Mouse (Mus musculus) heart, adult 18-20 months (tissue): ENCODE results near the gene Cfap157. TPM values are rescaled to one million over a fixed set of nuclear protein-coding genes. Genes with fewer than 3 reads are reported as not detected.
A peak's percentile ranks its signal among the peaks of the same experiment; 100 is the strongest.

ENCODE experiments used
- DNase-seq, 2 experiments: peaks; one replicate each; pipeline ENCODE4 v3.0.0; 2021 to 2022; ENCODE audit warnings: mixed read lengths in 1 of 2
- total RNA-seq, 2 experiments: library from RNA; stranded (reverse); gene quantifications; 2 replicates each; pipeline ENCODE4 v1.2.3; 2021

Gene Cfap157
- total RNA-seq, 2 experiments from 2014 or later, result not detected

GRCm38 (mm10) chr2:32750199-32750598, 34.0 kb downstream of the Cfap157 start:
- DNase-seq, result no peak

- DNase-seq, result no peak
Measured at GRCm38 (mm10) chr2:32749082-32749481, 35.1 kb downstream of the Cfap157 start.

- DNase-seq, result no peak
Measured at GRCm38 (mm10) chr2:32744272-32744982, 39.8 kb downstream of the Cfap157 start.

- no peak for DNase-seq
Measured at GRCm38 (mm10) chr2:32742173-32742531, 42.1 kb downstream of the Cfap157 start.

GRCm38 (mm10) chr2:32741273-32742172, 42.7 kb downstream of the Cfap157 start:
- DNase-seq, result peak in 1 of 2 experiments; percentile 68

GRCm38 (mm10) chr2:32740916-32741272, 43.3 kb downstream of the Cfap157 start, which contains the start of gene 6330409D20Rik:
Gene 6330409D20Rik (minus strand): TSS chr2:32741016.
- DNase-seq, result no peak

- DNase-seq, result no peak
Measured at GRCm38 (mm10) chr2:32739311-32739710, 44.9 kb downstream of the Cfap157 start.

- DNase-seq, result no peak
Measured at GRCm38 (mm10) chr2:32737008-32737407, 47.2 kb downstream of the Cfap157 start.

- no peak for DNase-seq
Measured at GRCm38 (mm10) chr2:32736306-32736829, 47.9 kb downstream of the Cfap157 start.

GRCm38 (mm10) chr2:32734933-32735332, 49.3 kb downstream of the Cfap157 start:
- DNase-seq, result peak; percentile 78 to 93

GRCm38 (mm10) chr2:32734480-32734879, 49.7 kb downstream of the Cfap157 start:
- peak in 1 of 2 experiments; percentile 46 for DNase-seq

GRCm38 (mm10) chr2:32732695-32733094, 51.5 kb downstream of the Cfap157 start:
- peak in 1 of 2 experiments; percentile 69 for DNase-seq

- DNase-seq, result no peak
Measured at GRCm38 (mm10) chr2:32731911-32732310, 52.3 kb downstream of the Cfap157 start.

- no peak for DNase-seq
Measured at GRCm38 (mm10) chr2:32730854-32731253, 53.4 kb downstream of the Cfap157 start.

- DNase-seq, result no peak
Measured at GRCm38 (mm10) chr2:32729547-32729946, 54.7 kb downstream of the Cfap157 start.

GRCm38 (mm10) chr2:32728463-32728862, 55.8 kb downstream of the Cfap157 start:
- peak; percentile 65 to 91 for DNase-seq

- peak; percentile 98 to 99 for DNase-seq
Measured at GRCm38 (mm10) chr2:32727435-32727834, 56.8 kb downstream of the Cfap157 start.

Other genes with a start within 250 kb of the Cfap157 start
- 1 to 10 TPM; 4.9 to 5.9 TPM for gene Fam102a, start 249.1 kb downstream of the Cfap157 start, total RNA-seq
- 10 to 100 TPM; 14.0 to 20.2 TPM for gene Dpm2, start 213.6 kb downstream of the Cfap157 start, total RNA-seq
- not detected for gene Pip5kl1, start 209.6 kb downstream of the Cfap157 start, total RNA-seq
- gene 9430097D07Rik, start 208.7 kb downstream of the Cfap157 start, total RNA-seq, result not detected
- 10 to 100 TPM; 14.7 to 16.1 TPM for gene St6galnac4, start 197.3 kb downstream of the Cfap157 start, total RNA-seq
- 100 to 1,000 TPM; 108 to 117 TPM for gene St6galnac6, start 184.7 kb downstream of the Cfap157 start, total RNA-seq
- 100 to 1,000 TPM; 654 to 691 TPM for gene Ak1, start 162.7 kb downstream of the Cfap157 start, total RNA-seq
- gene Eng, start 137.8 kb downstream of the Cfap157 start, total RNA-seq, result 100 to 1,000 TPM in 1 of 2 experiments, 10 to 100 TPM in 1; 95.1 to 106 TPM
- gene Fpgs, start 80.3 kb downstream of the Cfap157 start, total RNA-seq, result 1 to 10 TPM; 4.4 to 5.0 TPM
- gene Cdk9, start 71.4 kb downstream of the Cfap157 start, total RNA-seq, result 10 to 100 TPM; 22.4 to 24.1 TPM
- 10 to 100 TPM; 23.1 to 30.8 TPM for gene Sh2d3c, start 63.4 kb downstream of the Cfap157 start, total RNA-seq
- not detected for gene 6330409D20Rik, start 43.4 kb downstream of the Cfap157 start, total RNA-seq
- gene Tor2a, start 27.2 kb downstream of the Cfap157 start, total RNA-seq, result 1 to 10 TPM; 6.7 to 9.4 TPM
- under 1 TPM in 1 of 2 experiments, not detected in 1; 0.13 TPM for gene Ttc16, start 8.8 kb downstream of the Cfap157 start, total RNA-seq
- gene Ptrh1, start 8.6 kb downstream of the Cfap157 start, total RNA-seq, result 1 to 10 TPM; 5.1 to 5.5 TPM
- 10 to 100 TPM; 12.2 to 13.0 TPM for gene Stxbp1, start 62.8 kb upstream of the Cfap157 start, total RNA-seq
- gene Fam129b, start 91.7 kb upstream of the Cfap157 start, total RNA-seq, result 10 to 100 TPM; 20.4 to 25.0 TPM
- gene Rpl12, start 177.1 kb upstream of the Cfap157 start, total RNA-seq, result 10 to 100 TPM; 66.0 to 72.2 TPM
- 10 to 100 TPM; 15.1 to 15.9 TPM for gene Lrsam1, start 177.2 kb upstream of the Cfap157 start, total RNA-seq
- gene Slc2a8, start 197.7 kb upstream of the Cfap157 start, total RNA-seq, result 10 to 100 TPM; 15.0 to 17.3 TPM